Mouse (Mus musculus) heart, postnatal 4 days (tissue): ENCODE data around the gene Chd2. TPM values are rescaled to one million over a fixed set of nuclear protein-coding genes. Genes with fewer than 3 reads are reported as not detected.
"Not testable (repeated sequence)": the region's sequence is repeated elsewhere in the genome, so short reads cannot be mapped to it uniquely, and the experiment has no call there.

Experiments used
- DNase-seq: peaks from one replicate; pipeline ENCODE4 v3.0.0; 2021
- total RNA-seq, 2 experiments: library from RNA; stranded (reverse); gene quantifications; 2 replicates each; pipeline ENCODE4 v1.2.3; 2021

Chd2 gene
- total RNA-seq, 2 experiments from 2014 or later = 57.3 to 61.0 TPM

GRCm38 (mm10) chr7:73520231-73520630 lies 21.4 kb downstream of the Chd2 start:
- no peak for DNase-seq

- no peak for DNase-seq
Observed at GRCm38 (mm10) chr7:73519060-73519796, 22.4 kb downstream of the Chd2 start.

GRCm38 (mm10) chr7:73518373-73518980 lies 23.2 kb downstream of the Chd2 start:
- DNase-seq = not testable (repeated sequence)

GRCm38 (mm10) chr7:73517432-73518054 lies 24.1 kb downstream of the Chd2 start:
- DNase-seq = no peak

GRCm38 (mm10) chr7:73516820-73517219 lies 24.8 kb downstream of the Chd2 start:
- DNase-seq = no peak

GRCm38 (mm10) chr7:73514560-73514959 lies 27.1 kb downstream of the Chd2 start:
- no peak for DNase-seq

- DNase-seq = no peak
Observed at GRCm38 (mm10) chr7:73512422-73512821, 29.2 kb downstream of the Chd2 start.

- DNase-seq = no peak
Observed at GRCm38 (mm10) chr7:73508688-73509087, 32.9 kb downstream of the Chd2 start.

GRCm38 (mm10) chr7:73507491-73507890 lies 34.1 kb downstream of the Chd2 start:
- peak; percentile 66 for DNase-seq

- DNase-seq = no peak
Observed at GRCm38 (mm10) chr7:73506852-73507251, 34.8 kb downstream of the Chd2 start.

GRCm38 (mm10) chr7:73505266-73505665 lies 36.4 kb downstream of the Chd2 start:
- no peak for DNase-seq

- DNase-seq = no peak
Observed at GRCm38 (mm10) chr7:73498200-73498599, 43.4 kb downstream of the Chd2 start.

GRCm38 (mm10) chr7:73489261-73489660 lies 52.4 kb downstream of the Chd2 start:
- DNase-seq = no peak

- no peak for DNase-seq
Observed at GRCm38 (mm10) chr7:73481094-73481493, 60.5 kb downstream of the Chd2 start.

GRCm38 (mm10) chr7:73479506-73479905 lies 62.1 kb downstream of the Chd2 start:
- DNase-seq = no peak

GRCm38 (mm10) chr7:73478157-73479058 lies 63.2 kb downstream of the Chd2 start:
- peak; percentile 24 for DNase-seq

GRCm38 (mm10) chr7:73467741-73468140 lies 73.9 kb downstream of the Chd2 start:
- DNase-seq = no peak

GRCm38 (mm10) chr7:73463546-73463945 lies 78.1 kb downstream of the Chd2 start:
- DNase-seq = no peak

GRCm38 (mm10) chr7:73454113-73454512 lies 87.5 kb downstream of the Chd2 start:
- DNase-seq = no peak

- no peak for DNase-seq
Observed at GRCm38 (mm10) chr7:73452187-73452808, 89.3 kb downstream of the Chd2 start.

- no peak for DNase-seq
Observed at GRCm38 (mm10) chr7:73451594-73451993, 90.0 kb downstream of the Chd2 start.

- DNase-seq = no peak
Observed at GRCm38 (mm10) chr7:73442246-73442645, 99.4 kb downstream of the Chd2 start.
